Mouse (Mus musculus) limb, embryonic 12.5 days (tissue): ENCODE measurements around the gene Car7. TPM values are rescaled to one million over a fixed set of nuclear protein-coding genes. Genes with fewer than 3 reads are reported as not detected.
A peak's percentile ranks its signal among the peaks of the same experiment; 100 is the strongest.

Experiments
- ATAC-seq: fragments of 200-750 bp; cut with Nextera tagmentation; 2 replicates; pipeline ENCODE4 v1.8.0; 2017; ENCODE audit warnings: low read depth, moderate TSS enrichment; ENCODE audit not compliant: insufficient number of reproducible peaks, insufficient read depth, low FRiP score, low TSS enrichment
- H3K27ac ChIP-seq: fragments of 300-500 bp; sonication (generic); 2 replicates; pipeline ENCODE4 v1.5.1; 2016; ENCODE audit warnings: mild to moderate bottlenecking, moderate library complexity
- H3K27me3 ChIP-seq: fragments of 300-500 bp; sonication (generic); 2 replicates; pipeline ENCODE4 v1.6.1; 2016; ENCODE audit warnings: mild to moderate bottlenecking, moderate library complexity
- H3K36me3 ChIP-seq: fragments of 300-500 bp; sonication (generic); 2 replicates; pipeline ENCODE4 v1.6.1; 2016; ENCODE audit warnings: mild to moderate bottlenecking, moderate library complexity
- H3K4me1 ChIP-seq: fragments of 300-500 bp; sonication (generic); replicated peaks from 2 replicates; pipeline ENCODE4 v1.6.1; 2016
- H3K4me2 ChIP-seq: fragments of 300-500 bp; sonication (generic); 2 replicates; pipeline ENCODE4 v1.6.1; 2016; ENCODE audit warnings: mild to moderate bottlenecking, moderate library complexity
- H3K4me3 ChIP-seq: fragments of 300-500 bp; sonication (generic); replicated peaks from 2 replicates; pipeline ENCODE4 v1.5.1; 2016; ENCODE audit warnings: mild to moderate bottlenecking
- H3K9ac ChIP-seq: fragments of 300-500 bp; sonication (generic); replicated peaks from 2 replicates; pipeline ENCODE4 v1.6.1; 2016; ENCODE audit warnings: mild to moderate bottlenecking, moderate library complexity
- H3K9me3 ChIP-seq: fragments of 300-500 bp; sonication (generic); 2 replicates; pipeline ENCODE4 v1.6.1; 2016; ENCODE audit warnings: mild to moderate bottlenecking, moderate library complexity
- WGBS: fragments of 180-500 bp; shearing (Covaris S2); methylation state at CpG from one replicate; pipeline ENCODE4 v1.1.7; 2016; 5-methylcytosine and 5-hydroxymethylcytosine counted together
- polyA plus RNA-seq: library from polyadenylated mRNA; unstranded; fragments of >200 nt; fragmentation: Nextera tagmentation; extraction: Ambion mirVana; gene quantifications from 2 replicates; pipeline ENCODE4 v1.2.1, GENCODE M21; 2016

Car7 gene
- polyA plus RNA-seq, result 0.76 and 1.5 TPM in 2 replicates

GRCm38 (mm10) chr8:104533971-104534778 lies at the start of gene Car7, which contains the start of gene Nae1:
Gene Car7, plus strand, starts transcription at chr8:104534689.
Gene Nae1, minus strand, starts transcription at chr8:104534637.
- H3K4me1 ChIP-seq, result peaks cover 22% of the 10 kb centered on the region
- ATAC-seq, result peak; percentile 90
- H3K4me2 ChIP-seq, result peak within 1 kb of the TSS; percentile 65
- H3K9ac ChIP-seq, result peak within 1 kb of the TSS; percentile 96
- peak within 1 kb of the TSS; percentile 92 for H3K4me3 ChIP-seq
- H3K27ac ChIP-seq, result peak within 1 kb of the TSS; percentile 91
- peaks cover 12% of the 10 kb centered on the region for H3K36me3 ChIP-seq
- peaks cover 15% of the 10 kb centered on the region for H3K27me3 ChIP-seq
- H3K9me3 ChIP-seq, result no peaks in the 10 kb centered on the region
- WGBS, result under 1% methylated on average over 68 of the region's 70 CpGs

GRCm38 (mm10) chr8:104509061-104510006 lies 25.2 kb upstream of the Car7 start, which contains the start of gene Terb1:
Gene Terb1, minus strand, starts transcription at chr8:104509910.
- Histone ChIP-seq H3K9me3 (no peaks in the 10 kb centered on the region), H3K4me3 (peak within 1 kb of the TSS; percentile 64), H3K27ac (peak within 1 kb of the TSS; percentile 64), H3K4me2 (peak within 1 kb of the TSS; percentile 100), H3K4me1 (peaks cover 12% of the 10 kb centered on the region), H3K27me3 (no peaks in the 10 kb centered on the region), H3K9ac (peak within 1 kb of the TSS; percentile 75), H3K36me3 (peaks cover 18% of the 10 kb centered on the region)
- peak; percentile 75 for ATAC-seq
- 2% methylated on average over 64 of the region's 64 CpGs for WGBS

GRCm38 (mm10) chr8:104510134-104510533 lies 24.4 kb upstream of the Car7 start:
- H3K9ac ChIP-seq, result no peak overlapping the region
- no peaks in the 10 kb centered on the region for H3K27me3 ChIP-seq
- H3K27ac ChIP-seq, result no peak overlapping the region
- ATAC-seq, result 0 out of 2 replicates have a peak, but pooled peaks have one; percentile 38
- peak overlapping the region; percentile 100 for H3K4me2 ChIP-seq
- H3K36me3 ChIP-seq, result peaks cover 26% of the 10 kb centered on the region
- no peaks in the 10 kb centered on the region for H3K9me3 ChIP-seq
- 78% methylated on average over 3 of the region's 3 CpGs for WGBS
- H3K4me3 ChIP-seq, result peak overlapping the region; percentile 64; the same call in 1 of the 2 replicates
- peaks cover 12% of the 10 kb centered on the region for H3K4me1 ChIP-seq

- no peak overlapping the region for H3K4me2 ChIP-seq
- H3K4me1 ChIP-seq, result no peaks in the 10 kb centered on the region
Measured at GRCm38 (mm10) chr8:104517872-104518271, 16.6 kb upstream of the Car7 start.

GRCm38 (mm10) chr8:104529671-104530070 lies 4.8 kb upstream of the Car7 start:
- H3K27ac ChIP-seq, result no peak overlapping the region
- WGBS, result 87% methylated on average over 6 of the region's 6 CpGs
- no peak for ATAC-seq

More at GRCm38 (mm10) chr8:104517872-104518271, 16.6 kb upstream of the Car7 start:
- ATAC-seq, result no peak
- Histone ChIP-seq H3K27ac (no peak overlapping the region), H3K4me3 (no peak overlapping the region), H3K36me3 (peaks cover 77% of the 10 kb centered on the region), H3K27me3 (no peaks in the 10 kb centered on the region), H3K9ac (no peak overlapping the region), H3K9me3 (no peaks in the 10 kb centered on the region)
- WGBS, result 89% methylated on average over 5 of the region's 5 CpGs

GRCm38 (mm10) chr8:104533551-104533950 lies 938 bp upstream of the Car7 start:
- Histone ChIP-seq H3K4me2 (peak overlapping the region; percentile 65), H3K36me3 (peaks cover 14% of the 10 kb centered on the region), H3K4me1 (peaks cover 22% of the 10 kb centered on the region), H3K9me3 (no peaks in the 10 kb centered on the region), H3K27ac (no peak overlapping the region), H3K4me3 (peak overlapping the region; percentile 92), H3K9ac (peak overlapping the region; percentile 96), H3K27me3 (peaks cover 8% of the 10 kb centered on the region)
- ATAC-seq, result no peak
- 20% methylated on average over 7 of the region's 7 CpGs for WGBS

More at GRCm38 (mm10) chr8:104529671-104530070, 4.8 kb upstream of the Car7 start:
- Histone ChIP-seq H3K4me1 (peaks cover 13% of the 10 kb centered on the region), H3K36me3 (peaks cover 45% of the 10 kb centered on the region), H3K4me2 (no peak overlapping the region), H3K4me3 (no peak overlapping the region), H3K27me3 (no peaks in the 10 kb centered on the region), H3K9me3 (no peaks in the 10 kb centered on the region), H3K9ac (no peak overlapping the region)

- no peak overlapping the region for H3K27ac ChIP-seq
- H3K4me1 ChIP-seq, result peaks cover 22% of the 10 kb centered on the region
- 13% methylated on average over 9 of the region's 9 CpGs for WGBS
- H3K4me3 ChIP-seq, result peak overlapping the region; percentile 92
- peaks cover 20% of the 10 kb centered on the region for H3K27me3 ChIP-seq
- no peaks in the 10 kb centered on the region for H3K9me3 ChIP-seq
- ATAC-seq, result peak; percentile 68
- peak overlapping the region; percentile 31; the same call in 1 of the 2 replicates for H3K9ac ChIP-seq
- peak overlapping the region; percentile 65 for H3K4me2 ChIP-seq
- H3K36me3 ChIP-seq, result peaks cover 7% of the 10 kb centered on the region
Measured at GRCm38 (mm10) chr8:104534779-104535141, 271 bp downstream of the Car7 start.

GRCm38 (mm10) chr8:104535378-104535777 lies 889 bp downstream of the Car7 start:
- WGBS, result 27% methylated on average over 7 of the region's 7 CpGs
- H3K4me3 ChIP-seq, result no peak overlapping the region
- H3K9ac ChIP-seq, result no peak overlapping the region
- H3K4me2 ChIP-seq, result peak overlapping the region; percentile 65
- peaks cover under 1% of the 10 kb centered on the region; the same call in 1 of the 2 replicates for H3K36me3 ChIP-seq
- H3K27me3 ChIP-seq, result peaks cover 27% of the 10 kb centered on the region
- no peaks in the 10 kb centered on the region for H3K9me3 ChIP-seq
- no peak for ATAC-seq
- peaks cover 22% of the 10 kb centered on the region for H3K4me1 ChIP-seq
- no peak overlapping the region for H3K27ac ChIP-seq

GRCm38 (mm10) chr8:104536028-104536427 lies 1.5 kb downstream of the Car7 start:
- H3K4me2 ChIP-seq, result 0 out of 2 replicates have a peak overlapping the region, but pooled peaks have one; percentile 65
- peaks cover 28% of the 10 kb centered on the region for H3K4me1 ChIP-seq
- H3K9me3 ChIP-seq, result no peaks in the 10 kb centered on the region
- H3K9ac ChIP-seq, result no peak overlapping the region
- WGBS, result 78% methylated on average over 4 of the region's 4 CpGs
- peaks cover 33% of the 10 kb centered on the region for H3K27me3 ChIP-seq
- H3K36me3 ChIP-seq, result no peaks in the 10 kb centered on the region
- no peak for ATAC-seq
- no peak overlapping the region for H3K27ac ChIP-seq
- no peak overlapping the region for H3K4me3 ChIP-seq

- Histone ChIP-seq H3K27me3 (peaks cover 62% of the 10 kb centered on the region), H3K27ac (no peak overlapping the region), H3K4me3 (no peak overlapping the region), H3K9ac (no peak overlapping the region), H3K36me3 (no peaks in the 10 kb centered on the region), H3K4me2 (no peak overlapping the region), H3K4me1 (peaks cover 20% of the 10 kb centered on the region), H3K9me3 (no peaks in the 10 kb centered on the region)
- 78% methylated on average over 4 of the region's 4 CpGs for WGBS
- no peak for ATAC-seq
Measured at GRCm38 (mm10) chr8:104538896-104539295, 4.4 kb downstream of the Car7 start.
